Mouse (Mus musculus): ENCODE measurements around the gene Mif4gd. TPM values are rescaled to one million over a fixed set of nuclear protein-coding genes. Genes with fewer than 3 reads are reported as not detected.
A peak's percentile ranks its signal among the peaks of the same experiment; 100 is the strongest.

Mif4gd gene
- total and polyA plus RNA-seq, 3 experiments, result 42.0 to 62.9 TPM; not detected in 1

- peaks cover 16 to 38% of the 10 kb centered on the region in 2 experiments for H3K4me1 ChIP-seq (ENCODE audit: control insufficient read depth in 1 of 2, insufficient read depth in 2 of 2, low read length in 2 of 2)
- no peak overlapping the region for H3K4me3 ChIP-seq (ENCODE audit: control insufficient read depth in 1 of 2, insufficient read depth in 1 of 2, low read depth in 2 of 2, low read length in 2 of 2)
These were observed 29.9 kb upstream of the Mif4gd start for GRCm38 (mm10) chr11:115642705-115643104.

GRCm38 (mm10) chr11:115641664-115642036, 28.9 kb upstream of the Mif4gd start:
- TF ChIP-seq USF2 (IDR thresholded peaks at IDR 0.05; ENCODE audit: borderline replicate concordance in 1 of 2, insufficient read depth in 1 of 2, low read depth in 1 of 2, low read length in 2 of 2) (no peak), GATA1 (IDR thresholded peaks at IDR 0.05; ENCODE audit: low read depth, low read length) (peak; percentile 68), POLR2AphosphoS2 (IDR thresholded peaks at IDR 0.05; ENCODE audit: low read length) (0 out of 2 replicates have a peak, but pooled peaks have one; percentile 47), SMC3 (IDR thresholded peaks at IDR 0.05; ENCODE audit: low read depth, low read length) (0 out of 2 replicates have a peak, but pooled peaks have one; percentile 15), E2F4 (IDR thresholded peaks at IDR 0.05; ENCODE audit: borderline replicate concordance, low read depth, low read length) (no peak)
- Histone ChIP-seq H3K27ac (ENCODE audit: control insufficient read depth, low read depth, low read length) (peak overlapping the region; percentile 69), H3K4me3 (ENCODE audit: control insufficient read depth in 1 of 2, insufficient read depth in 1 of 2, low read depth in 2 of 2, low read length in 2 of 2) (no peak overlapping the region), H3K36me3 (ENCODE audit: control insufficient read depth in 1 of 2, insufficient read depth in 2 of 2, low read length in 2 of 2) (peaks cover 3 to 35% of the 10 kb centered on the region in 2 experiments), H3K9ac (ENCODE audit: control insufficient read depth, low read depth, low read length, poor library complexity, severe bottlenecking) (peak overlapping the region; percentile 28), H3K9me3 (replicated peaks; ENCODE audit: insufficient read depth, low read length) (no peaks in the 10 kb centered on the region), H3K27me3 (ENCODE audit: control insufficient read depth in 1 of 2, insufficient read depth in 2 of 2, low read length in 2 of 2) (no peaks in the 10 kb centered on the region), H3K79me2 (ENCODE audit: control insufficient read depth, insufficient read depth, low read length, poor library complexity) (no peaks in the 10 kb centered on the region), H3K4me1 (ENCODE audit: control insufficient read depth in 1 of 2, insufficient read depth in 2 of 2, low read length in 2 of 2) (peaks cover 16 to 38% of the 10 kb centered on the region in 2 experiments)
- DNase-seq (ENCODE audit: low read depth, low spot score), result no peak

More at GRCm38 (mm10) chr11:115642705-115643104, 29.9 kb upstream of the Mif4gd start:
- no peaks in the 10 kb centered on the region for H3K27me3 ChIP-seq (ENCODE audit: control insufficient read depth in 1 of 2, insufficient read depth in 2 of 2, low read length in 2 of 2)
- DNase-seq (ENCODE audit: low read depth, low spot score), result no peak
- no peak overlapping the region; the same call in 1 of the 2 replicates for H3K27ac ChIP-seq (ENCODE audit: control insufficient read depth, low read depth, low read length)
- no peaks in the 10 kb centered on the region for H3K9me3 ChIP-seq (replicated peaks; ENCODE audit: insufficient read depth, low read length)
- H3K36me3 ChIP-seq (ENCODE audit: control insufficient read depth in 1 of 2, insufficient read depth in 2 of 2, low read length in 2 of 2), result peaks cover 7 to 35% of the 10 kb centered on the region in 2 experiments
- no peaks in the 10 kb centered on the region for H3K79me2 ChIP-seq (ENCODE audit: control insufficient read depth, insufficient read depth, low read length, poor library complexity)
- 0 out of 2 replicates have a peak, but pooled peaks have one; percentile 17 for TF ChIP-seq ZNF384 (IDR thresholded peaks at IDR 0.05; ENCODE audit: low read depth, low read length)
- TF ChIP-seq POLR2AphosphoS2 (IDR thresholded peaks at IDR 0.05; ENCODE audit: low read length), result no peak
- no peak overlapping the region for H3K9ac ChIP-seq (ENCODE audit: control insufficient read depth, low read depth, low read length, poor library complexity, severe bottlenecking)

- Histone ChIP-seq H3K9me3 (replicated peaks; ENCODE audit: insufficient read depth, low read length) (no peaks in the 10 kb centered on the region), H3K4me3 (ENCODE audit: control insufficient read depth in 1 of 2, insufficient read depth in 1 of 2, low read depth in 2 of 2, low read length in 2 of 2) (peak overlapping the region in 1 of 2 experiments; percentile 1; a peak in 1 of 4 replicates), H3K4me1 (ENCODE audit: control insufficient read depth in 1 of 2, insufficient read depth in 2 of 2, low read length in 2 of 2) (peaks cover 16 to 38% of the 10 kb centered on the region in 2 experiments), H3K27me3 (ENCODE audit: control insufficient read depth in 1 of 2, insufficient read depth in 2 of 2, low read length in 2 of 2) (no peaks in the 10 kb centered on the region), H3K79me2 (ENCODE audit: control insufficient read depth, insufficient read depth, low read length, poor library complexity) (no peaks in the 10 kb centered on the region), H3K27ac (ENCODE audit: control insufficient read depth, low read depth, low read length) (peak overlapping the region; percentile 69), H3K36me3 (ENCODE audit: control insufficient read depth in 1 of 2, insufficient read depth in 2 of 2, low read length in 2 of 2) (peaks cover 3 to 35% of the 10 kb centered on the region in 2 experiments), H3K9ac (ENCODE audit: control insufficient read depth, low read depth, low read length, poor library complexity, severe bottlenecking) (peak overlapping the region; percentile 40)
- DNase-seq (ENCODE audit: low read depth, low spot score), result peak; percentile 91
- TF ChIP-seq ZKSCAN1 (IDR thresholded peaks at IDR 0.05; ENCODE audit: low read depth, low read length) (no peak; the same call in 1 of the 2 replicates), NRF1 (IDR thresholded peaks at IDR 0.05; ENCODE audit: insufficient read depth, low read depth, low read length, poor library complexity, severe bottlenecking) (no peak), MXI1 (IDR thresholded peaks at IDR 0.05; ENCODE audit: low read depth, low read length) (peak; percentile 80), CTCF (IDR thresholded peaks at IDR 0.05 in 2 of 3, conservative IDR thresholded peaks at IDR 0.05 in 1 of 3; ENCODE audit: control insufficient read depth in 1 of 3, insufficient read depth in 1 of 3, low read depth in 2 of 3, low read length in 3 of 3, poor library complexity in 1 of 3, severe bottlenecking in 1 of 3) (no peak), MYC (IDR thresholded peaks at IDR 0.05; ENCODE audit: low read depth, low read length) (peak; percentile 85), MAFK (IDR thresholded peaks at IDR 0.05; ENCODE audit: borderline replicate concordance, low read depth, low read length) (peak; percentile 53; the same call in 1 of the 2 replicates), ZC3H11A (IDR thresholded peaks at IDR 0.05; ENCODE audit: low read depth, low read length) (no peak), HCFC1 (IDR thresholded peaks at IDR 0.05; ENCODE audit: low read depth, low read length) (0 out of 2 replicates have a peak, but pooled peaks have one; percentile 44), GABPA (IDR thresholded peaks at IDR 0.05; ENCODE audit: low read depth, low read length) (no peak), TCF12 (IDR thresholded peaks at IDR 0.05; ENCODE audit: low read depth, low read length) (peak; percentile 68), RAD21 (IDR thresholded peaks at IDR 0.05; ENCODE audit: low read depth, low read length) (no peak; the same call in 1 of the 2 replicates), CHD1 (IDR thresholded peaks at IDR 0.05; ENCODE audit: low read depth, low read length) (0 out of 2 replicates have a peak, but pooled peaks have one; percentile 19), MEF2A (IDR thresholded peaks at IDR 0.05; ENCODE audit: extremely low read depth, insufficient replicate concordance, low read depth, low read length, poor library complexity, severe bottlenecking) (peak; percentile 56; the same call in 1 of the 2 replicates), MYB (IDR thresholded peaks at IDR 0.05; ENCODE audit: low read depth, low read length) (peak; percentile 77), USF1 (IDR thresholded peaks at IDR 0.05; ENCODE audit: low read depth, low read length) (no peak), POLR2AphosphoS2 (IDR thresholded peaks at IDR 0.05; ENCODE audit: low read length) (peak; percentile 69; the same call in 1 of the 2 replicates), UBTF (IDR thresholded peaks at IDR 0.05; ENCODE audit: borderline replicate concordance, insufficient read depth, low read depth, low read length) (no peak)
These were observed 28.4 kb upstream of the Mif4gd start for GRCm38 (mm10) chr11:115640978-115641663.

Data from MEL (cell line).